Mouse (Mus musculus): ENCODE measurements around the gene Hyal3. TPM values are rescaled to one million over a fixed set of nuclear protein-coding genes. Genes with fewer than 3 reads are reported as not detected.
A peak's percentile ranks its signal among the peaks of the same experiment; 100 is the strongest.

Hyal3 gene
- polyA plus RNA-seq, 1 experiment from 2014 or later, result 1.4 TPM

DNA sequence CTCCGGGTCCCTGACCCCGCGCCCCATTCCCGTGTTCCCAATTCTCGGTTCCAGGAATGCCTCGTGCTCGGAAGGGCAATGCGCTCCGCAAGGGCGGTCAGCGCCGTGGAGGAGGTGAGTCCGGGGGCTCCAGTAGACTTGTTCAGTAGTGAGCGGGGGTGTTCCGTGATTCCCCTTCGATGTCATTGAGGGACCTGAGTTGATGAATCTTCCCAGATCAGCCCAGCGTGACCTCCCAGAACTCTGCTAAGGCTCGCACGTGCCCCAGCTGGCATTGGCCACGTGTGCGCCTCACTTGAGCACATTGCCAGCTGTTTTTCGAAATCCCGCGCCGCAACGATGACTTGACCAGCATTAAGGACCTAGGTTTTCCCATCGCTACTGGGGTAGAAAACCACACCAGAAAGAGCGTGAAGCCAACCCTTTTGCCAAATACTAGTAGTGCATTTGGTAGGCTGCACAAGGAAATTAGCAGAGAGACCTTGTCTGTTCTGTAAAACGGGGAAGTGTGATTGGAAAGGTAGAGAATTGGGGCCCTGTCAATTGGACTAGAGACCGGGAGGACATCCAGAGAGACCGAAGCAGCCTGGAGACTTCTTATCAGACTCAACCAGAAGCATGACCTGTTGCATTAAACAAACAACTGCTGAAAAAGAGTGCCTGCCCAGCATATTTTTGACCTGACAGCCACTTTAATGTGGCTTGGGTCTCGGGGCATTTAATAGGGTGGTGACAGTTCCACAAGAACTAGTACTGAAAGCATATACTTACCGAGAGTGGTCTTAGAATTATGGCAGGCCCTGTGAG lies 7.4 kb downstream of the Hyal3 start:
- under 1% methylated on average over 33 of the region's 33 CpGs for WGBS
- ATAC-seq (ENCODE audit: borderline replicate concordance, extremely low read depth, low FRiP score, low TSS enrichment), result no peak

DNA sequence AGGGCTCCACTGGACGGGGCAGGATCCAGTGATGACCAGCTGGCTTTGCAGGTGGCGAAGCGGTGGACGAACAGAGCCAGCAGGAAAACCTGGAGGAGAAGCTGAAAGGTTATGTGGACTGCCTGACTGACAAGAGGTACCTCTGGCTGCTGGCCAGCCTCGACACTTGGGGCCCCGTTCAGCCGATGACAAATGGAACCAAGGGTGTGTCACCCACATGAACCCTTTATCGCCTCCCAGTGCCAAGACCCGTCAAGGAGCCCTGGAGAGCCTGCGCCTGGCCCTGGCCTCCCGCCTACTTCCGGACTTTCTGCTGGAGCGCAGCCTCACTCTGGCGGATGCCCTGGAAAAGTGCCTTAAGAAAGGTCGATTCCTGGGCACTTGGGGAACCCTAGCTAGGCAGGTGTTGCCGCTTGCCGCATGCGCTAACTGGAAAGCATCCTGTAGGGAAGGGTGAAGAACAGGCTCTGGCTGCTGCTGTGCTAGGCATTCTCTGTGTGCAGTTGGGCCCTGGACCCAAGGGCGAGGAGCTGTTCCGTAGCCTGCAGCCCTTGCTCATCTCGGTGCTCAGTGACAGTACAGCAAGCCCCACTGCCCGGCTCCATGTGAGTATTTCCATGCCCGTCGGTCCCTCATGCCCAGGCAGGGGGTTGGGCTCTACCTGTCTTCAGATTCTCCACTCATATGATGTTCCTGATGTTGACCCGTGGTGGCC lies 9.6 kb downstream of the Hyal3 start:
- Histone ChIP-seq H3K27ac (peak overlapping the region; percentile 18; the same call in 1 of the 2 replicates), H3K4me1 (peaks cover 24% of the 10 kb centered on the region), H3K36me3 (peaks cover 44% of the 10 kb centered on the region), H3K9ac (no peak overlapping the region), H3K27me3 (no peaks in the 10 kb centered on the region), H3K4me3 (no peak overlapping the region), H3K4me2 (peak overlapping the region; percentile 79; the same call in 1 of the 2 replicates), H3K9me3 (no peaks in the 10 kb centered on the region)
- 71% methylated on average over 25 of the region's 25 CpGs for WGBS
- no peak for ATAC-seq (ENCODE audit: borderline replicate concordance, extremely low read depth, low FRiP score, low TSS enrichment)

More for the DNA sequence above, 7.4 kb downstream of the Hyal3 start:
- Histone ChIP-seq H3K27ac (peak overlapping the region; percentile 36; the same call in 1 of the 2 replicates), H3K27me3 (no peaks in the 10 kb centered on the region), H3K4me3 (peak overlapping the region; percentile 79), H3K9me3 (no peaks in the 10 kb centered on the region), H3K36me3 (peaks cover 41% of the 10 kb centered on the region), H3K4me1 (peaks cover 24% of the 10 kb centered on the region), H3K4me2 (peak overlapping the region; percentile 79), H3K9ac (peak overlapping the region; percentile 64)

DNA sequence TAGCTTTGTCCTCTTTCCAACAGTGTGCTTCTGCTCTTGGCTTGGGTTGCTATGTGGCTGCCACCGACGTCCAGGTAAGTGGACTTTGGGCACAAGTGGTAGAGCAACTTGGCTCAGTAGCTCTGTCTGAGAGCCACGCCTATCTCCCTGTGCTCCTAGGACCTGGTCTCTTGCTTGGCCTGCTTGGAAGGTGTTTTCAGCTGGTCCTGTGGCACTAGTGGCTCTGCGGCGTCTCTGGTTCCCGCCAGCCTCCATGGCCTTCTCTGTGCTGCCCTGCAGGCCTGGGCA lies 10.1 kb downstream of the Hyal3 start:
- no peak for ATAC-seq (ENCODE audit: borderline replicate concordance, extremely low read depth, low FRiP score, low TSS enrichment)

DNA sequence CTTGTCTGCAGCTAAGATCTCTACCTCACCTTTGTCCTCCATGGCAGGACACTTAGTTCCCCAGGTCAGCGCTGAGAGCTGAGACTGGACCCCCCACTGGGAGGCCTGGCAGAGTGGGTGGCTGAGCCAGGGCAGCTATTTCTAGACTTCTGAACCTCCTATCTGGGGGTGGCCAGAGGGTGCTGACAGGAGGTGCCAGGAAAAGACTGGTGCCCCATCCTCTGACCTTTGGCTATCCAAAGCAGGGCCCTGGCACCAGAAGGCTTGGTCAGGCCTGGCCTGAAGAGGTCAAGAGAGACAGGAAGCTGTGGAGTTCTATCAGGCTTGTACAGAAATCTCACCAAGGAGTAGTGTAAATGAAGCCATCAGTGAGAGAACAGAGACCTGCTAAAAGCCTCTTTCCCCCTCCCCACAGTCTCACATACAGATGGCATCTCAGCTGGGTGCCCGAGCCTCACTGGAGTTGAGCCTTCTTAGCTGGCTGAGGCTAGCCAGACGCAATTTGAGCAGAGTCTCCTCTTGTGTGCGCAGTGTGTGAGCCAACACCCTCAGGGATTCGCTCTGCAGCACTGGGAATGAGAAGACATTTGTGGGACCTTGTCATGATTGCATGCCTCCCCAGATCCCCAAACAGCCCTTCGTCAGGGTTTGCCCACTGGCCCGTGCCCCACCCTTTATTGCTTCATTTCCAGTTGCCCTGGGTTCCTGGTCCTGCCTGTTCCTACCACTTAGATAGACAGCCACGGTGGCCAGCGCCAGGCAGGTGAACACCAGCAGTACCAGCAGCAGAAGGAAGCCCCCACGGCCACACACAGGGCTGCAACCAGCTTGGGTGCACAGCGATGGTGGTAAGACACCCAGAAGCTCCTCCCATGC lies 12.7 kb downstream of the Hyal3 start:
- WGBS, result 86% methylated on average over 11 of the region's 11 CpGs

More for the DNA sequence above, 10.1 kb downstream of the Hyal3 start:
- Histone ChIP-seq H3K27ac (peak overlapping the region; percentile 18; the same call in 1 of the 2 replicates), H3K27me3 (no peaks in the 10 kb centered on the region), H3K4me3 (no peak overlapping the region), H3K4me2 (no peak overlapping the region), H3K4me1 (peaks cover 24% of the 10 kb centered on the region), H3K36me3 (peaks cover 44% of the 10 kb centered on the region), H3K9me3 (no peaks in the 10 kb centered on the region), H3K9ac (no peak overlapping the region)
- WGBS, result 86% methylated on average over 6 of the region's 6 CpGs

DNA sequence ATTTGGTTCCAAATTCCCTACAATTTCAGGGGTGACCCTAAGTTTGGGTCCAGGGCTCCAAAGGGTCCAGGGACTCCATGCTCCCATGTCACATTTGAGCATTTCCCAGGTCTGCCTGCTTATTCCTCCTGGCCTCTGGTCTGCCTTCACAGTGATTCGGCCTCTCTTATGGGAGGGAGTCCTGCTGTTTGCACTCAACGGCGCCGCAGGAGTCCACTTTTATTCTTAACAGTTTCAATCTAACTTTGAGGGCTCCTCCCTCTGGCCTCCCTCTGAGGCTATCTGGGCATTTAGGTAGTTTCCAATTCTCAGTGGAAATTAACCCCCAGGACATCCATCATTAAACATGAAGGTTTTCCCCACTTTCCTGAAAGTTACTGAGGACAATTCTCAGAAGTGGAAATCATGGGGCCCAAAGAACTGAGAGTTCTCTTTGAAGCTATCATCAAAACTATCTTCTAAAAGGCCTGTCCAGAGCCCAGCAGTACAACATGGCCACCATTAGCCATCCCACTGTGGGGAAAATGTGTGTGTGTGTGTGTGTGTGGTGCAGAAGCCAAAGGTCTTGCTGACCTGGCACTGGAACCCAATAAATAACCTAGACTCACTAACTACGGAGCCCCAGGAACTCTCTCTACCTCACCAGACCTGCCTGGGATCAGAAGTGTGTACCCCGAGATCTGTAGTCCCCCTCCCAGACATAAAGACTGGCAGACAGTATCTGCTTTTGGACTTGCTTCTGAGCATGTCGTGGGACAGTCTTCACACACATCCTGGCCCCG lies 13.9 kb downstream of the Hyal3 start:
- WGBS, result 79% methylated on average over 8 of the region's 8 CpGs
- ATAC-seq (ENCODE audit: borderline replicate concordance, extremely low read depth, low FRiP score, low TSS enrichment), result no peak
- no peak overlapping the region for H3K4me3 ChIP-seq
- H3K4me1 ChIP-seq, result peaks cover 5% of the 10 kb centered on the region
- H3K36me3 ChIP-seq, result peaks cover 44% of the 10 kb centered on the region
- no peak overlapping the region for H3K27ac ChIP-seq
- H3K27me3 ChIP-seq, result 0 out of 2 replicates have a peak, but pooled peaks cover 6% of the 10 kb centered on the region
- H3K9me3 ChIP-seq, result no peaks in the 10 kb centered on the region
- no peak overlapping the region for H3K4me2 ChIP-seq
- H3K9ac ChIP-seq, result no peak overlapping the region

More for the DNA sequence above, 12.7 kb downstream of the Hyal3 start:
- Histone ChIP-seq H3K9ac (no peak overlapping the region), H3K9me3 (no peaks in the 10 kb centered on the region), H3K36me3 (peaks cover 44% of the 10 kb centered on the region), H3K27ac (no peak overlapping the region), H3K4me1 (peaks cover 16% of the 10 kb centered on the region), H3K27me3 (no peaks in the 10 kb centered on the region), H3K4me2 (no peak overlapping the region), H3K4me3 (no peak overlapping the region)
- no peak for ATAC-seq (ENCODE audit: borderline replicate concordance, extremely low read depth, low FRiP score, low TSS enrichment)

- H3K4me3 ChIP-seq, result no peak overlapping the region
- no peak for ATAC-seq (ENCODE audit: borderline replicate concordance, extremely low read depth, low FRiP score, low TSS enrichment)
- no peaks in the 10 kb centered on the region for H3K4me1 ChIP-seq
- WGBS, result 77% methylated on average over 11 of the region's 11 CpGs
- H3K4me2 ChIP-seq, result no peak overlapping the region
- no peak overlapping the region for H3K9ac ChIP-seq
- H3K27me3 ChIP-seq, result 0 out of 2 replicates have a peak, but pooled peaks cover 10% of the 10 kb centered on the region
- no peak overlapping the region for H3K27ac ChIP-seq
- no peaks in the 10 kb centered on the region for H3K9me3 ChIP-seq
- peaks cover 23% of the 10 kb centered on the region for H3K36me3 ChIP-seq
Measured at GRCm38 (mm10) chr9:107596619-107597569, 16.3 kb downstream of the Hyal3 start.

DNA sequence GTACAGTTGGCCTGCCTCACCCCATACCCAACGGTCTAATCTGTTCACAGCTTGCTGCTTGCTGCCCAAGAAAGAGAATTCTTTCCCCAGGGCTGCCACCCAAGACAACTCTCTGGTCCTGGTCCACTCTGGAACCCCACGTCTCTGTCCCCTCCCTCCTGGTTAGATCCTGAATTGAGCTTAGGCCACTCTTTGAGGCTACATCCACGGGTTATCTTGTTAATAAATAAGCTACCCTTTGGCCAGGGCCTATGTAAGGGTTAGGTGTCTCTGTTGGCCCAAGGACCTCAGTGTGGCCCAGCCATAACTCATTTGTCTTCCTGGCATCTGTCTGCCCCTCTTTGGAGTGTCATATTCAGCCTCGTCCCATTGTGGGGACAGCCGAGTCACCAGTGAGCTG lies 17.8 kb downstream of the Hyal3 start:
- Histone ChIP-seq H3K9ac (no peak overlapping the region), H3K9me3 (no peaks in the 10 kb centered on the region), H3K4me3 (no peak overlapping the region), H3K36me3 (peaks cover 8% of the 10 kb centered on the region), H3K4me1 (peaks cover 5% of the 10 kb centered on the region; the same call in 1 of the 2 replicates), H3K4me2 (no peak overlapping the region), H3K27me3 (0 out of 2 replicates have a peak, but pooled peaks cover 10% of the 10 kb centered on the region), H3K27ac (no peak overlapping the region)
- WGBS, result 65% methylated on average over 5 of the region's 5 CpGs
- ATAC-seq (ENCODE audit: borderline replicate concordance, extremely low read depth, low FRiP score, low TSS enrichment), result no peak

- Histone ChIP-seq H3K27me3 (0 out of 2 replicates have a peak, but pooled peaks cover 10% of the 10 kb centered on the region), H3K27ac (no peak overlapping the region), H3K4me2 (no peak overlapping the region), H3K36me3 (no peaks in the 10 kb centered on the region), H3K4me3 (no peak overlapping the region), H3K4me1 (peaks cover 9% of the 10 kb centered on the region; the same call in 1 of the 2 replicates), H3K9me3 (no peaks in the 10 kb centered on the region), H3K9ac (no peak overlapping the region)
- ATAC-seq (ENCODE audit: borderline replicate concordance, extremely low read depth, low FRiP score, low TSS enrichment), result no peak
- 79% methylated on average over 9 of the region's 9 CpGs for WGBS
Measured at GRCm38 (mm10) chr9:107599433-107599832, 18.8 kb downstream of the Hyal3 start.

DNA sequence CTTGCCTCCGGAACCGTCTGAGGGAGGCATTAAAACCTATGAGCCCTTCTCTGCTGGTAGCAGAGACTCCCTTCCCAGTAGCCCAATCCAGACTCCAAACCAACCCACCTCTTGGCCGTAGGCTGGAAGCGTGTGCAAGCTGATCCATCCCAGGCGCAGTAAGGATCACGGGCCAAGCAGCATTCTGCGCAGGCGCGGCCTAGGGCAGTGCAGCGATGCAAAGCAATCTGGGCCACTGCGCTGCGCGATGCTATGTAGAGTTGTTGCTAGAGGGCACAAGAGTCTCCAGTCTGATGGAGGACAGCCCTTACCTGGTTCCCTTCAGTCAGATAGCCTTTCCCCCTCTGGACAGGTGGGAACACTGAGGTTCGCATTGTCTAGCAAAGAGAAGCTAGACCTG lies 19.2 kb downstream of the Hyal3 start:
- H3K36me3 ChIP-seq, result no peaks in the 10 kb centered on the region
- no peak overlapping the region for H3K27ac ChIP-seq
- no peak overlapping the region for H3K4me3 ChIP-seq
- H3K4me2 ChIP-seq, result no peak overlapping the region
- no peak overlapping the region for H3K9ac ChIP-seq
- peaks cover 12% of the 10 kb centered on the region for H3K4me1 ChIP-seq
- 0 out of 2 replicates have a peak, but pooled peaks cover 10% of the 10 kb centered on the region for H3K27me3 ChIP-seq
- no peak for ATAC-seq (ENCODE audit: borderline replicate concordance, extremely low read depth, low FRiP score, low TSS enrichment)
- WGBS, result 61% methylated on average over 14 of the region's 14 CpGs
- no peaks in the 10 kb centered on the region for H3K9me3 ChIP-seq

GRCm38 (mm10) chr9:107600745-107601144 lies 20.1 kb downstream of the Hyal3 start:
- Histone ChIP-seq H3K4me1 (peaks cover 19% of the 10 kb centered on the region), H3K4me2 (no peak overlapping the region), H3K36me3 (no peaks in the 10 kb centered on the region), H3K4me3 (no peak overlapping the region), H3K27ac (no peak overlapping the region), H3K27me3 (0 out of 2 replicates have a peak, but pooled peaks cover 10% of the 10 kb centered on the region), H3K9me3 (no peaks in the 10 kb centered on the region), H3K9ac (no peak overlapping the region)
- ATAC-seq (ENCODE audit: borderline replicate concordance, extremely low read depth, low FRiP score, low TSS enrichment), result no peak
- 75% methylated on average over 12 of the region's 12 CpGs for WGBS

Measured in lung, embryonic 15.5 days (tissue).